Mouse (Mus musculus): Measurements from ENCODE around the gene Ptprd.

The Ptprd gene

GRCm38 (mm10) chr4:76286016-76286415 is 1925.7 kb downstream of the Ptprd start:
- 29% methylated on average over 2 of the region's 2 CpGs for WGBS

- WGBS: 37% methylated on average over 4 of the region's 4 CpGs
Observed at GRCm38 (mm10) chr4:76282886-76283285, 1928.9 kb downstream of the Ptprd start.

- 94% methylated on average over 4 of the region's 4 CpGs for WGBS
Observed at GRCm38 (mm10) chr4:76262727-76263126, 1949.0 kb downstream of the Ptprd start.

GRCm38 (mm10) chr4:76260686-76261085 is 1951.1 kb downstream of the Ptprd start:
- 65% methylated on average over 1 of the region's 1 CpGs for WGBS

- WGBS: 42% methylated on average over 3 of the region's 3 CpGs
Observed at GRCm38 (mm10) chr4:76260286-76260685, 1951.5 kb downstream of the Ptprd start.

- 61% methylated on average over 2 of the region's 2 CpGs for WGBS
Observed at GRCm38 (mm10) chr4:76259636-76260035, 1952.1 kb downstream of the Ptprd start.

GRCm38 (mm10) chr4:76244371-76244770 is 1967.4 kb downstream of the Ptprd start:
- WGBS: 67% methylated on average over 6 of the region's 6 CpGs

GRCm38 (mm10) chr4:76241140-76241539 is 1970.6 kb downstream of the Ptprd start:
- 62% methylated on average over 3 of the region's 3 CpGs for WGBS

- 30% methylated on average over 5 of the region's 5 CpGs for WGBS
Observed at GRCm38 (mm10) chr4:76239063-76239462, 1972.7 kb downstream of the Ptprd start.

- WGBS: 75% methylated on average over 5 of the region's 5 CpGs
Observed at GRCm38 (mm10) chr4:76238577-76238976, 1973.2 kb downstream of the Ptprd start.

- WGBS: 82% methylated on average over 1 of the region's 1 CpGs
Observed at GRCm38 (mm10) chr4:76237827-76238226, 1973.9 kb downstream of the Ptprd start.

GRCm38 (mm10) chr4:76223720-76224119 is 1988.0 kb downstream of the Ptprd start:
- WGBS: 65% methylated on average over 3 of the region's 3 CpGs

GRCm38 (mm10) chr4:76222520-76222919 is 1989.2 kb downstream of the Ptprd start:
- WGBS: 54% methylated on average over 2 of the region's 2 CpGs

- WGBS: 83% methylated on average over 1 of the region's 1 CpGs
Observed at GRCm38 (mm10) chr4:76218065-76218464, 1993.7 kb downstream of the Ptprd start.

GRCm38 (mm10) chr4:76215141-76215540 is 1996.6 kb downstream of the Ptprd start:
- WGBS: 96% methylated on average over 1 of the region's 1 CpGs

GRCm38 (mm10) chr4:76199321-76199720 is 2012.4 kb downstream of the Ptprd start:
- 47% methylated on average over 1 of the region's 1 CpGs for WGBS

- 91% methylated on average over 3 of the region's 3 CpGs for WGBS
Observed at GRCm38 (mm10) chr4:76194762-76195161, 2017.0 kb downstream of the Ptprd start.

- WGBS: 39% methylated on average over 3 of the region's 3 CpGs
Observed at GRCm38 (mm10) chr4:76193496-76193895, 2018.3 kb downstream of the Ptprd start.

- WGBS: 58% methylated on average over 1 of the region's 1 CpGs
Observed at GRCm38 (mm10) chr4:76192031-76192430, 2019.7 kb downstream of the Ptprd start.

GRCm38 (mm10) chr4:76190788-76191187 is 2021.0 kb downstream of the Ptprd start:
- 33% methylated on average over 1 of the region's 1 CpGs for WGBS

GRCm38 (mm10) chr4:76183095-76183494 is 2028.7 kb downstream of the Ptprd start:
- 81% methylated on average over 3 of the region's 3 CpGs for WGBS

GRCm38 (mm10) chr4:76179497-76179896 is 2032.3 kb downstream of the Ptprd start:
- 58% methylated on average over 8 of the region's 8 CpGs for WGBS

- WGBS: 51% methylated on average over 1 of the region's 1 CpGs
Observed at GRCm38 (mm10) chr4:76175086-76175485, 2036.7 kb downstream of the Ptprd start.

- 95% methylated on average over 1 of the region's 1 CpGs for WGBS
Observed at GRCm38 (mm10) chr4:76155750-76156149, 2056.0 kb downstream of the Ptprd start.

Measured in cerebral cortex, adult 2 months (tissue).